Mouse (Mus musculus) thymus, adult 2 months (tissue): ENCODE results near the gene Gm9913.

Source experiments
- CTCF ChIP-seq: fragments of 200-500 bp; IDR thresholded peaks from 2 replicates; pipeline ENCODE4 v1.5.1; 2012; ENCODE audit warnings: mild to moderate bottlenecking, control low read depth, low read length, moderate library complexity, borderline replicate concordance; ENCODE audit not compliant: control insufficient read depth, poor library complexity, insufficient read depth; ENCODE audit errors: extremely low read depth
- POLR2A ChIP-seq: fragments of 200-500 bp; IDR thresholded peaks from 2 replicates; pipeline ENCODE4 v1.6.1; 2012; ENCODE audit warnings: mild to moderate bottlenecking, low read length, control low read depth, moderate library complexity; ENCODE audit not compliant: control insufficient read depth, poor library complexity, insufficient read depth; ENCODE audit errors: extremely low read depth

DNA sequence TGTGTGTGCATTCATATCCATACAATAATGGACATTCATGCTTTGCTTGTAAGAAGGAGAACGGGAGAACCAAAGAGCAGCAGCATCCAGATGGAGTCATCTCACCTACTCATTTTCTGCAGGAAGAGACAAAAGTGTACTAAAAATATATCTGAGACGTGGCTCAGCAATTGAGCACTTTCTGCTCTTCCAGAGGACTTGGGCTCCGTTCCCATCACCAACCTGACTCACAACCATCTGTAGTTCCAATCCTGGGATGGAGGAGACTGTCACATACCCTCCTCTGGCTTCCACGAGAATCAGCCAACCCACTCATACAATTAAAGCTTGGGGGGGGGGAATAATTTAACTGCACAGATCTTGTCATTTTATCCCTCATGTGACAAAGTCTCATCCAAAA, 23.8 kb upstream of the Gm9913 start:
- TF ChIP-seq CTCF (no peak), POLR2A (no peak)
